Mouse (Mus musculus): ENCODE data around the gene Meis1. TPM values are rescaled to one million over a fixed set of nuclear protein-coding genes. Genes with fewer than 3 reads are reported as not detected.

The Meis1 gene
- polyA plus RNA-seq, 1 experiment from 2014 or later: 8.5 TPM

DNA sequence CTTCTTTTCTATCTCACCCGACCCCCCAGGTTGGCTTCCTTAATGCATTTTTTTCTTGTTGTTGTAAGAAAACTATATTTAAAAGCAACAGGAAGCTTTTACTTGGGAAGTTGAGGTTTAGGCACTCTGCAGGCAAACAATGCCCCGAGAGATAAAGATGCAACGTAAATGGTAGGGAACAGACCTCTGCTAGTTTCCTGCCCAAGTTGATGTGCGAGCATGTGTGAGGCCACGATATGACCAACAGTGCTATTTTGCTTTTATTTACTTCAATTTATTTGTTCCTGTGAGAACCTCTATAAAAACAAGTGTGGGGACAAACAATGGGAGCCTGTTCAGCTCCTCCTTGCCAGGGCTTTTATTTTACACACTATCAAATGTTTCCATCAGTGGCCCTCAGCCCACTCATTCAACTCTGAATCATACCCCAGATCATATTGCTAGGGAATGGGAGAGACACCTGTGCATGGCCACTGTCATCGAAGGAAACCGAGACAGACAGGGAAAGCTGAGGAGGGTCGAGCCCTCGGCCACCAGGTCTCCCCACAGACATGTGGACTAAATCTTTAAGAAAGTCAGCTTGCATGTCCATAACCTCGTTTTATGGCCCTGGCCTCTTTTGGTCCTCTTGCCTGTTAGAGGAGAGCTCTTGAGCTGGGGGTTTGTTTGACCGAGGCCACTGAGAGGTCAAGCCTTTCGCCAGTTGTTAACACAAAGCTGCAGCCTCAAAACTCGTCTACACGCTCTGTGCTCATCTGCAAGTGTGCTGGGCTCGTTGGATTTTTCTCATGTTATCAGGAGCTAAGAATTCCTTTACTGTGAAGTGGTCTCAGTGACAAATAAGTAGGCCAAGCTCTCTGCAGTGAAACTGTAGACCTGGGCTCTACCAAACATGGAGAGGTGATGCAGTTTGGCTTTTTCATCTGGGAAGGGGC is 55.3 kb downstream of the Meis1 start:
- Histone ChIP-seq H3K4me1 (ENCODE audit: control insufficient read depth, low read depth, low read length) (peaks cover 8% of the 10 kb centered on the region), H3K9ac (ENCODE audit: low read depth, low read length) (no peak overlapping the region), H3K27me3 (ENCODE audit: control insufficient read depth, insufficient read depth, low read depth, low read length) (no peaks in the 10 kb centered on the region), H3K27ac (ENCODE audit: low read length) (no peak overlapping the region), H3K36me3 (ENCODE audit: control insufficient read depth, insufficient read depth) (no peaks in the 10 kb centered on the region), H3K4me3 (ENCODE audit: low read depth, low read length) (no peak overlapping the region), H3K9me3 (replicated peaks; ENCODE audit: control insufficient read depth, low read length) (no peaks in the 10 kb centered on the region), H3K4me2 (ENCODE audit: low read depth, low read length) (no peak overlapping the region)
- 15% methylated on average over 15 of the region's 15 CpGs for WGBS (ENCODE audit: insufficient replicate concordance)
- ATAC-seq (ENCODE audit: low read depth): no peak

DNA sequence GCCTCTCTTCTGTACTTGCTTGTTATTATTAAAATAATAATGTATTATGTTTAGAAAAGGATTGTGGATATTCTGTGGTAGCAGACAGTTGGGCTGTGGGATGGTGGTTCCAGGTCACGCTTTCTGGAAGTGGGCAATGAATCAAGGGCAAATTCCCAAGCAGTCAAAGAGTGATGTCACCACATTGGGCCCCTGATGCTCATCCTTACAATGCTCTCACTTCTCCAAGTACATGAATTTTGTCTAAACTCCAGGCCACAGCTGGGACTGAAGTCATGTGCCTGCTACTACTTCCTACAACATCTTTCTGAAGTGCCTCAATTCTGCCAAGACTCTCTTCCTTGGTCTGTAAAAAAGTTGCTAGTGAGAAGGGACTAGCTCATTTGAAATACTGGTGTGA is 59.3 kb downstream of the Meis1 start:
- no peaks in the 10 kb centered on the region for H3K27me3 ChIP-seq (ENCODE audit: control insufficient read depth, insufficient read depth, low read depth, low read length)
- H3K4me1 ChIP-seq (ENCODE audit: control insufficient read depth, low read depth, low read length): peaks cover 5% of the 10 kb centered on the region
- H3K9ac ChIP-seq (ENCODE audit: low read depth, low read length): no peak overlapping the region
- H3K27ac ChIP-seq (ENCODE audit: low read length): no peak overlapping the region
- H3K4me2 ChIP-seq (ENCODE audit: low read depth, low read length): no peak overlapping the region
- no peaks in the 10 kb centered on the region for H3K36me3 ChIP-seq (ENCODE audit: control insufficient read depth, insufficient read depth)
- WGBS (ENCODE audit: insufficient replicate concordance): 64% methylated on average over 1 of the region's 1 CpGs
- H3K4me3 ChIP-seq (ENCODE audit: low read depth, low read length): no peak overlapping the region
- ATAC-seq (ENCODE audit: low read depth): no peak
- H3K9me3 ChIP-seq (replicated peaks; ENCODE audit: control insufficient read depth, low read length): no peaks in the 10 kb centered on the region

DNA sequence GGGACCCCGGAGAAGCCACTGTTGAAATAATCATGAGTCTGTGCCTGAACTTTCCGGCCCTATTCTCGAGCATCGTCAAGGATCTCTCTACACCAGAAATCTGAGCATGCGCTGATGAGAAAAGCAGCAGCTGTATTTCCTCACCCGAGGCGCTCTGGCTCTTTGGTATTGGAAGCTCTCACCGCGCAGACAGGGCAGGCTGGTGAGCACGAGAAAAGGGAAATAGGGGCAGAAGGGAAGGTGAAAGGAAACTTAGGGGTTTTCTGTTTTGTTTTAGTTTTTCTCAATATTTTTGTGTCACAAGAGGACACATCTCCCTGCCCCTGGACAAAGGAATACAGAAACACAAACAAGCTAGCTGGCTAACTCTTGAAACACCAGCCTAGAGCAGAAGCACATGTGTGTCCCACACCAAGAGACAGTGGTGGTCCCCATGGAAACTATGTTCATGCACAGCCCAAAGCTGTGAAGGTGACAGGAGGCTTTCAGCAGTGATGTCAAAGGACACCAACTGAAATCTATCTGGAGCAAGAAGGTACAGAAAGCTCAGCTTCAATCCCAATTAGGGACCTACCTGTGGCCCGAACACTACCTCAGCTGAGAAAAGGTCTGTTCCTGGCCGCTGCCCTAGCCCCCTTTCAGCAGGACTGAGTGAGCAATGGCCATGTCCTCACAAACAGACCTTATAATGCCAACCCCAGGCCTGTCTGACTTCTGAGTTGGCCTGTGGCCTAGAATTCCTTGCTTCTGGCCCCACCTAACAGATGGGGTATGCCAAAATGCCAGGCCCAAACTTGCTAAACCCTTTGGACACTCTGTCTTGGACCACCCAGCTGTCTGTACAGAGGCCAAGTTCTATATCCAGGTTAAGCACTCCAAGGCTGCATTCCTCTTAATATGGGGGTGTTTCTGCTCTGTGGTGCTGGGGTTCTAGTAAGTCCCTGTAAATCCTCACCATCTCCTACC is 60.7 kb downstream of the Meis1 start:
- no peaks in the 10 kb centered on the region for H3K27me3 ChIP-seq (ENCODE audit: control insufficient read depth, insufficient read depth, low read depth, low read length)
- H3K4me1 ChIP-seq (ENCODE audit: control insufficient read depth, low read depth, low read length): no peaks in the 10 kb centered on the region; the same call in 1 of the 2 replicates
- H3K4me3 ChIP-seq (ENCODE audit: low read depth, low read length): peak overlapping the region; percentile 15; the same call in 1 of the 2 replicates
- no peaks in the 10 kb centered on the region for H3K9me3 ChIP-seq (replicated peaks; ENCODE audit: control insufficient read depth, low read length)
- no peak for ATAC-seq (ENCODE audit: low read depth)
- no peaks in the 10 kb centered on the region for H3K36me3 ChIP-seq (ENCODE audit: control insufficient read depth, insufficient read depth)
- peak overlapping the region; percentile 42 for H3K4me2 ChIP-seq (ENCODE audit: low read depth, low read length)
- WGBS (ENCODE audit: insufficient replicate concordance): 23% methylated on average over 12 of the region's 12 CpGs
- H3K27ac ChIP-seq (ENCODE audit: low read length): no peak overlapping the region
- no peak overlapping the region for H3K9ac ChIP-seq (ENCODE audit: low read depth, low read length)

DNA sequence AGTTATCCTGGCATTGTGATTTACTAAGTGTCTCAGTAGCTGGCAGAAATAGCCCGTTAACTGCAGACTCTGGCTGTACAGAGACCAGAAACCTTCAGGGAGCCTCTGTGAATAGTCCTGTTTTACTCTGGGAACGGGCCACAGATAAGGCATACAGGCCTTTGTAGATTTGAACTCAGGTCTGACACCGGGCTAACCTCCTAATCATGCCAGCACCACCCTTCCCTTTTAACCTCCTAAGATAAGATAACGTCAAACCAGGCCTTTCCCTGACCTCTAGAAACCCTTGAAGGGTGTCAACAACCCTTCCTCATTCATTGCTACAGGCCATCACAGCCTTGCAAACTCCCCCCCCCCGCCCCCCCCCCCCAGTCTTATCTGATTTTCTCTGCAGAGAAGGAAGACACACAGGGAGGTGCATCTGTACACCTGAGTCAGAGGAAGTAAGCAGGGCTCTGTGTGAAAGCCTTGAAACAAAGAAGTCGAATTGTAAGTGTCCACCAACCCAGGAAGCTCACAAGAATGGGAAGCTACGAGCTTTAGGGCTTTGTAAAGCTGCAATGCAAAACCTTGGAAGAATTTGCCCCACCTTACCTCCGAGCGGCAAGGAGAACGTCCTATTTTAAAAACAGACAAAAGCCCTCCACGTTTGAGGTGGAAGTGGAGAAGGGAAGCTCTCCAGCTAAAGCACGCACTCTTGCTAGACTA is 61.5 kb downstream of the Meis1 start:
- H3K27ac ChIP-seq (ENCODE audit: low read length): no peak overlapping the region
- WGBS (ENCODE audit: insufficient replicate concordance): 9% methylated on average over 11 of the region's 12 CpGs
- no peaks in the 10 kb centered on the region for H3K9me3 ChIP-seq (replicated peaks; ENCODE audit: control insufficient read depth, low read length)
- H3K9ac ChIP-seq (ENCODE audit: low read depth, low read length): no peak overlapping the region
- H3K4me1 ChIP-seq (ENCODE audit: control insufficient read depth, low read depth, low read length): no peaks in the 10 kb centered on the region; the same call in 1 of the 2 replicates
- H3K36me3 ChIP-seq (ENCODE audit: control insufficient read depth, insufficient read depth): no peaks in the 10 kb centered on the region
- peak overlapping the region; percentile 42 for H3K4me2 ChIP-seq (ENCODE audit: low read depth, low read length)
- H3K4me3 ChIP-seq (ENCODE audit: low read depth, low read length): peak overlapping the region; percentile 15; the same call in 1 of the 2 replicates
- no peaks in the 10 kb centered on the region for H3K27me3 ChIP-seq (ENCODE audit: control insufficient read depth, insufficient read depth, low read depth, low read length)
- no peak for ATAC-seq (ENCODE audit: low read depth)

DNA sequence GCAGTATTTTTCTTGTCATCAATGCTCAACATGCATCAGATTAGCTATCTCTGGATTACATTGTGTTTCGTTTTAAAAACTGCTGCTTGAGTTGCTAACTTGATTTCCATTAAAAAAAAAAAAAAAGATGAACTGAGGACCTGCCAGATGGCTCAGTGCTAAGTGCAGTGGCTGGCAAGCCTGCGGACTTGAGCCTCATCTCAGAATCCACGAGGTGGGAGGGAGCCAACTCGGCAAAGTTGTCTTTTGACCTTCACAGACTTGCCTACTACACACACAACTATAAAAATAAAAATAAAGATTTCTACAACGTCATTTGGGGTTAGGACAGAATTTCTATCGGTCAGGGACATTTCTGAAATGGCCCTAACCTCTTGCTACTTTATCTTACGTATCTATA is 62.8 kb downstream of the Meis1 start:
- 58% methylated on average over 7 of the region's 7 CpGs for whole genome bisulfite sequencing (ENCODE audit: insufficient replicate concordance)
- no peak overlapping the region for H3K4me2 ChIP-seq (ENCODE audit: low read depth, low read length)

DNA sequence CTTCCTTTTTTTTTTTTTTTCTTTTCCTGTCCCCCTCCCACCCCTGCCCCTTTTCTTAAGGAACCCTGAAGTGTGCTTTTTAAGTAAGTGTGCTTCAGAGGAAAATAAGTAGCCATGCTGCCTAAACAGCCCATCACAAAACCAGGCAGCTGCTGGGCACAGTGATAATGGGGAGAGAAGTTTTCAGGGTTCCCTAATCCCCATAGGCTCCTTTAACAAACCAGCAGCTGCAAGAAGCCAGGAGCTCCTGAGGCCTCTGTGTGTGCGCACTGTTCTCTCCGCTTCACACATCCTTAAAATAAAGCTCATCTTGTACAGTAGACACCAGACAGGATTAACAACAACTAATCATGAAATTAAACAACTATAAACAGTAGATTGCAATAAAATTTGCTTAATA is 63.9 kb downstream of the Meis1 start:
- H3K27me3 ChIP-seq (ENCODE audit: control insufficient read depth, insufficient read depth, low read depth, low read length): no peaks in the 10 kb centered on the region
- no peak overlapping the region for H3K4me2 ChIP-seq (ENCODE audit: low read depth, low read length)
- no peak overlapping the region for H3K4me3 ChIP-seq (ENCODE audit: low read depth, low read length)
- H3K27ac ChIP-seq (ENCODE audit: low read length): no peak overlapping the region
- no peaks in the 10 kb centered on the region; the same call in 1 of the 2 replicates for H3K4me1 ChIP-seq (ENCODE audit: control insufficient read depth, low read depth, low read length)
- 73% methylated on average over 2 of the region's 2 CpGs for whole genome bisulfite sequencing (ENCODE audit: insufficient replicate concordance)
- no peaks in the 10 kb centered on the region for H3K9me3 ChIP-seq (replicated peaks; ENCODE audit: control insufficient read depth, low read length)
- no peak overlapping the region for H3K9ac ChIP-seq (ENCODE audit: low read depth, low read length)
- no peak for ATAC-seq (ENCODE audit: low read depth)
- no peaks in the 10 kb centered on the region for H3K36me3 ChIP-seq (ENCODE audit: control insufficient read depth, insufficient read depth)

More for the DNA sequence above, 62.8 kb downstream of the Meis1 start:
- H3K36me3 ChIP-seq (ENCODE audit: control insufficient read depth, insufficient read depth): no peaks in the 10 kb centered on the region
- no peaks in the 10 kb centered on the region for H3K9me3 ChIP-seq (replicated peaks; ENCODE audit: control insufficient read depth, low read length)
- no peak overlapping the region for H3K9ac ChIP-seq (ENCODE audit: low read depth, low read length)
- H3K4me1 ChIP-seq (ENCODE audit: control insufficient read depth, low read depth, low read length): no peaks in the 10 kb centered on the region; the same call in 1 of the 2 replicates
- H3K4me3 ChIP-seq (ENCODE audit: low read depth, low read length): no peak overlapping the region
- no peak for ATAC-seq (ENCODE audit: low read depth)
- no peaks in the 10 kb centered on the region for H3K27me3 ChIP-seq (ENCODE audit: control insufficient read depth, insufficient read depth, low read depth, low read length)
- H3K27ac ChIP-seq (ENCODE audit: low read length): no peak overlapping the region

DNA sequence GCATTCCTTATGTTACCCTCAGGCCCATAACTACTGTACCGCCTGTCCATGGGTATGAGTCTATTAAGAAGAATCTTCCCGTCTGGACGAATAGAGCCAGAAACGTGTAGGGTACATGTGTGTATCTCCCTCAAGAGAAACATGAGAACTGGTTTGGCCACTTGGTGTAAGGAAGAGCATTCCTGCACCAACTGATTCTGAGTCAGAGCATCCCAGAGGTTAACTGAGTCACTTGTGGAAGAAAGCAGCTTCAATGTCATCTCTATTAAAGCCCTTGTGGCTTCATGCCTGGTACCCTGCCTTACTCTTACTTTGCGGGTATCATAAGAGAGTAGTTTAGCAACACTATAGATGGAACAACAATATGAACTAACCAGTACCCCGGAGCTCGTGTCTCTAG is 64.9 kb downstream of the Meis1 start:
- Histone ChIP-seq H3K36me3 (ENCODE audit: control insufficient read depth, insufficient read depth) (no peaks in the 10 kb centered on the region), H3K9me3 (replicated peaks; ENCODE audit: control insufficient read depth, low read length) (no peaks in the 10 kb centered on the region), H3K4me2 (ENCODE audit: low read depth, low read length) (no peak overlapping the region), H3K27me3 (ENCODE audit: control insufficient read depth, insufficient read depth, low read depth, low read length) (no peaks in the 10 kb centered on the region), H3K4me3 (ENCODE audit: low read depth, low read length) (no peak overlapping the region), H3K4me1 (ENCODE audit: control insufficient read depth, low read depth, low read length) (no peaks in the 10 kb centered on the region; the same call in 1 of the 2 replicates), H3K27ac (ENCODE audit: low read length) (no peak overlapping the region), H3K9ac (ENCODE audit: low read depth, low read length) (no peak overlapping the region)
- no peak for ATAC-seq (ENCODE audit: low read depth)
- WGBS (ENCODE audit: insufficient replicate concordance): 70% methylated on average over 7 of the region's 7 CpGs

DNA sequence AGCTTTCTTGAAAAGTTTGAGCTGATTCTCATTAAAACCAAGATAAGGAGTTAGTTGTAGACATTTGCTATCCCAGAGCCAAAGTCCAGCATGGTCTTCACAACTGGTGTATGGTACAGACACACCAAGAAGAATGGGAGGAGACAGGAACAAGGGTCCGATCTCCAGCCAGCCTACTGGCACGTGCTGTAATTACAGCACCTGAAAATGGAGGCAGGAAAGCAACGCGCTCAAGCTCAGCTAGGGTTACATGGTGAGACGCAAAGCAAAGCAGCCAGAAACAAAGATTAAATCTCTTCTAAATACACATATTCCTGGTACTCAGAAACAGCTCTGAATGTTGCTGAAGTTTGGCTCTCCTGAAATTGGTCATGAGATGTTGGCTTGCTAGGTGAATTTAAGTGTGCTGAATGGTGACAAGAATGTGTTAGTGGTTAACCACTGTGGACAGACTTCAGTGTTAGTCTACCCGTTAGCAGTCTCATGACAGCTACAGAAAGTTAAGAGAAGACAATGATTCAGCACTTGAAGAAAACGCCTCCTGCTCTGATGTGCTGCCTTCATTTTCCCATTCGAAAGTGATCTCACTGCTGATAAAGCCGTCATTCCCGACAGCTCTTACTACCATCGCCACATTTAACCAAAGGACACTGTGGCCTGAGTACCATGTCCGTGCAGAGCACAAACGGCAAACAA is 70.0 kb downstream of the Meis1 start:
- Histone ChIP-seq H3K4me2 (ENCODE audit: low read depth, low read length) (no peak overlapping the region), H3K27me3 (ENCODE audit: control insufficient read depth, insufficient read depth, low read depth, low read length) (no peaks in the 10 kb centered on the region)

More for the DNA sequence above, 70.0 kb downstream of the Meis1 start:
- H3K4me1 ChIP-seq (ENCODE audit: control insufficient read depth, low read depth, low read length): no peaks in the 10 kb centered on the region
- H3K36me3 ChIP-seq (ENCODE audit: control insufficient read depth, insufficient read depth): no peaks in the 10 kb centered on the region
- 29% methylated on average over 13 of the region's 13 CpGs for whole genome bisulfite sequencing (ENCODE audit: insufficient replicate concordance)
- no peak overlapping the region for H3K4me3 ChIP-seq (ENCODE audit: low read depth, low read length)
- no peak overlapping the region for H3K9ac ChIP-seq (ENCODE audit: low read depth, low read length)
- H3K9me3 ChIP-seq (replicated peaks; ENCODE audit: control insufficient read depth, low read length): no peaks in the 10 kb centered on the region
- no peak overlapping the region for H3K27ac ChIP-seq (ENCODE audit: low read length)
- ATAC-seq (ENCODE audit: low read depth): no peak

Data from liver, embryonic 16.5 days (tissue).